Mouse (Mus musculus): ENCODE measurements around the gene Ell. TPM values are rescaled to one million over a fixed set of nuclear protein-coding genes. Genes with fewer than 3 reads are reported as not detected.

The Ell gene
- total RNA-seq, 2 experiments from 2014 or later, result 18.9 to 21.8 TPM

GRCm38 (mm10) chr8:70596775-70597416 lies 57.6 kb downstream of the Ell start:
- no peak for DNase-seq (ENCODE audit: low spot score in 2 of 2)

- no peak for DNase-seq (ENCODE audit: low spot score in 2 of 2)
These were observed 58.4 kb downstream of the Ell start for GRCm38 (mm10) chr8:70597417-70598272.

- peak; percentile 73 to 87 for DNase-seq (ENCODE audit: low spot score in 2 of 2)
These were observed 59.0 kb downstream of the Ell start for GRCm38 (mm10) chr8:70598283-70598682.

GRCm38 (mm10) chr8:70598722-70599121 lies 59.5 kb downstream of the Ell start:
- peak; percentile 62 to 65 for DNase-seq (ENCODE audit: low spot score in 2 of 2)

- DNase-seq (ENCODE audit: low spot score in 2 of 2), result no peak
These were observed 60.4 kb downstream of the Ell start for GRCm38 (mm10) chr8:70599507-70600290.

GRCm38 (mm10) chr8:70600473-70601270 lies 61.4 kb downstream of the Ell start:
- DNase-seq (ENCODE audit: low spot score in 2 of 2), result no peak

GRCm38 (mm10) chr8:70601271-70601649 lies 62.0 kb downstream of the Ell start:
- peak; percentile 84 to 87 for DNase-seq (ENCODE audit: low spot score in 2 of 2)

- no peak for DNase-seq (ENCODE audit: low spot score in 2 of 2)
These were observed 63.0 kb downstream of the Ell start for GRCm38 (mm10) chr8:70602139-70602811.

- no peak for DNase-seq (ENCODE audit: low spot score in 2 of 2)
These were observed 65.3 kb downstream of the Ell start for GRCm38 (mm10) chr8:70604558-70604957.

- DNase-seq (ENCODE audit: low spot score in 2 of 2), result no peak
These were observed 66.9 kb downstream of the Ell start for GRCm38 (mm10) chr8:70605871-70606779.

- DNase-seq (ENCODE audit: low spot score in 2 of 2), result no peak
These were observed 67.7 kb downstream of the Ell start for GRCm38 (mm10) chr8:70606780-70607602.

GRCm38 (mm10) chr8:70607603-70607897 lies 68.3 kb downstream of the Ell start:
- no peak for DNase-seq (ENCODE audit: low spot score in 2 of 2)

- DNase-seq (ENCODE audit: low spot score in 2 of 2), result peak; percentile 59 to 72
These were observed 68.9 kb downstream of the Ell start for GRCm38 (mm10) chr8:70607898-70608748.

- DNase-seq (ENCODE audit: low spot score in 2 of 2), result no peak
These were observed 69.6 kb downstream of the Ell start, which contains the start of gene Ssbp4 for GRCm38 (mm10) chr8:70608749-70609367. Gene Ssbp4, minus strand, starts transcription at chr8:70608872.

GRCm38 (mm10) chr8:70609368-70609848 lies 70.2 kb downstream of the Ell start:
- DNase-seq (ENCODE audit: low spot score in 2 of 2), result peak; percentile 60 to 62

- peak; percentile 78 to 87 for DNase-seq (ENCODE audit: low spot score in 2 of 2)
These were observed 70.9 kb downstream of the Ell start for GRCm38 (mm10) chr8:70609849-70610795.
